Mouse (Mus musculus): ENCODE results near the gene Ehd3. TPM values are rescaled to one million over a fixed set of nuclear protein-coding genes. Genes with fewer than 3 reads are reported as not detected.

Gene Ehd3
- polyA plus RNA-seq, 1 experiment from 2014 or later: 22.2 TPM

GRCm38 (mm10) chr17:73870956-73871605 lies 67.1 kb downstream of the Ehd3 start:
- Histone ChIP-seq H3K9me3 (no peaks in the 10 kb centered on the region), H3K27me3 (replicated peaks) (no peaks in the 10 kb centered on the region), H3K4me3 (no peak overlapping the region), H3K9ac (no peak overlapping the region), H3K4me1 (no peaks in the 10 kb centered on the region), H3K27ac (no peak overlapping the region), H3K36me3 (replicated peaks) (no peaks in the 10 kb centered on the region), H3K4me2 (no peak overlapping the region)
- no peak for ATAC-seq (replicated peaks)
- 90% methylated on average over 14 of the region's 14 CpGs for WGBS

- Histone ChIP-seq H3K9me3 (no peaks in the 10 kb centered on the region), H3K4me2 (no peak overlapping the region), H3K4me1 (no peaks in the 10 kb centered on the region), H3K27me3 (replicated peaks) (no peaks in the 10 kb centered on the region), H3K36me3 (replicated peaks) (no peaks in the 10 kb centered on the region), H3K4me3 (no peak overlapping the region), H3K9ac (no peak overlapping the region), H3K27ac (no peak overlapping the region)
- ATAC-seq (replicated peaks): no peak
- 92% methylated on average over 4 of the region's 4 CpGs for WGBS
Observed at GRCm38 (mm10) chr17:73875268-73875667, 71.3 kb downstream of the Ehd3 start.

GRCm38 (mm10) chr17:73875674-73876073 lies 71.7 kb downstream of the Ehd3 start:
- Histone ChIP-seq H3K27ac (no peak overlapping the region), H3K36me3 (replicated peaks) (no peaks in the 10 kb centered on the region), H3K9me3 (no peaks in the 10 kb centered on the region), H3K4me2 (no peak overlapping the region), H3K9ac (no peak overlapping the region), H3K27me3 (replicated peaks) (no peaks in the 10 kb centered on the region), H3K4me1 (no peaks in the 10 kb centered on the region), H3K4me3 (no peak overlapping the region)
- 91% methylated on average over 7 of the region's 7 CpGs for WGBS
- ATAC-seq (replicated peaks): no peak

- Histone ChIP-seq H3K4me2 (no peak overlapping the region), H3K27ac (no peak overlapping the region), H3K4me3 (no peak overlapping the region), H3K36me3 (replicated peaks) (no peaks in the 10 kb centered on the region), H3K9ac (no peak overlapping the region), H3K27me3 (replicated peaks) (no peaks in the 10 kb centered on the region), H3K9me3 (no peaks in the 10 kb centered on the region), H3K4me1 (no peaks in the 10 kb centered on the region)
- ATAC-seq (replicated peaks): no peak
- 87% methylated on average over 10 of the region's 10 CpGs for WGBS
Observed at GRCm38 (mm10) chr17:73879262-73879916, 75.5 kb downstream of the Ehd3 start.

GRCm38 (mm10) chr17:73880286-73880685 lies 76.4 kb downstream of the Ehd3 start:
- no peak overlapping the region for H3K4me2 ChIP-seq
- no peaks in the 10 kb centered on the region for H3K27me3 ChIP-seq (replicated peaks)
- H3K4me3 ChIP-seq: no peak overlapping the region
- 84% methylated on average over 6 of the region's 6 CpGs for WGBS
- H3K4me1 ChIP-seq: no peaks in the 10 kb centered on the region
- H3K9me3 ChIP-seq: no peaks in the 10 kb centered on the region
- no peaks in the 10 kb centered on the region for H3K36me3 ChIP-seq (replicated peaks)
- H3K9ac ChIP-seq: no peak overlapping the region
- no peak overlapping the region for H3K27ac ChIP-seq
- no peak for ATAC-seq (replicated peaks)

- Histone ChIP-seq H3K4me1 (no peaks in the 10 kb centered on the region), H3K9me3 (no peaks in the 10 kb centered on the region), H3K4me3 (no peak overlapping the region), H3K27me3 (replicated peaks) (no peaks in the 10 kb centered on the region), H3K9ac (no peak overlapping the region), H3K4me2 (no peak overlapping the region), H3K27ac (no peak overlapping the region), H3K36me3 (replicated peaks) (no peaks in the 10 kb centered on the region)
- no peak for ATAC-seq (replicated peaks)
- 84% methylated on average over 6 of the region's 6 CpGs for WGBS
Observed at GRCm38 (mm10) chr17:73881295-73881694, 77.4 kb downstream of the Ehd3 start.

Other genes starting within 250 kb of the Ehd3 start
- 21.7 and 23.7 TPM in 2 replicates for gene Galnt14, start 93.7 kb upstream of the Ehd3 start, polyA plus RNA-seq (2015; fragmentation: Nextera tagmentation; extraction: Ambion mirVana)
- 0.40 and 0.65 TPM in 2 replicates for gene Xdh, start 146.1 kb downstream of the Ehd3 start, polyA plus RNA-seq (2015; fragmentation: Nextera tagmentation; extraction: Ambion mirVana)
- 0.10 and 0.14 TPM in 2 replicates for gene Srd5a2, start 243.8 kb downstream of the Ehd3 start, polyA plus RNA-seq (2015; fragmentation: Nextera tagmentation; extraction: Ambion mirVana)